Mouse (Mus musculus) embryonic fibroblast, embryonic 13.5 days (primary cell): ENCODE measurements around the gene Qsox2.

ENCODE experiments used
- CTCF ChIP-seq: IDR thresholded peaks from 2 replicates; pipeline ENCODE4 v1.5.1; 2011; ENCODE audit warnings: mild to moderate bottlenecking, control low read depth, low read length, moderate library complexity, borderline replicate concordance; ENCODE audit not compliant: insufficient read depth
- POLR2A ChIP-seq: IDR thresholded peaks from 2 replicates; pipeline ENCODE4 v1.6.1; 2011; ENCODE audit warnings: low read depth, mild to moderate bottlenecking, control low read depth, low read length, moderate library complexity

GRCm38 (mm10) chr2:26225242-26225641 lies 12.1 kb downstream of the Qsox2 start:
- no peak for TF ChIP-seq CTCF
- no peak for TF ChIP-seq POLR2A
